Mouse (Mus musculus): ENCODE measurements around the gene Mrgpra4.

DNA sequence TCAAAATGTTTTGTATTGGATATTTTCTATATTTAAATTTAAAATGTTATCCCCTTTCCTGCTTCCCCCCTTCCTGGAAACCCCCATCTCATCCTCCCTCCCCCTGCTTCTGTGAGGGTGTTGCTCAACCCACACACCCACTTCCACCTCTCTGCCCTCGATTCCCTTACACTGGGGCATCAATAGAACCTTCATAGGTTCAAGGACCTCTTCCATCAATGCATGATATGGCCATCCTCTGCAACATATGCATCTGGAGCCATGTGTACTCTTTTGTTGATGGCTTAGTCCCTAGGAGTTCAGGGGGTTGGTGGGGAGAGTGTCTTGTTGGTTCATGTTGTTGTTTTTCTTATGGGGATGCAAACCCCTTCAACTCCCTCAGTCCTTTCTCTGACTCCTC, at the start of gene Mrgpra4:
- TF ChIP-seq POLR2A (IDR thresholded peaks at IDR 0.05; ENCODE audit: low read depth, low read length) (no peak), CTCF (conservative IDR thresholded peaks at IDR 0.05; ENCODE audit: insufficient read depth, insufficient read length, low read depth, low read length) (no peak)
